Mouse (Mus musculus): ENCODE data around the gene Tmem101. TPM values are rescaled to one million over a fixed set of nuclear protein-coding genes. Genes with fewer than 3 reads are reported as not detected.
"Not testable (repeated sequence)": the region's sequence is repeated elsewhere in the genome, so short reads cannot be mapped to it uniquely, and the experiment has no call there.

The Tmem101 gene
- polyA plus RNA-seq (2017; shearing (Covaris generic)) = 10 to 100 TPM; 11.9 to 15.3 (median 13.9) TPM

- peak; percentile 69 for ATAC-seq
Measured at GRCm38 (mm10) chr11:102156039-102156785, at the start of gene Tmem101. Gene Tmem101 (minus strand): TSS chr11:102156404.

- ATAC-seq = no peak
Measured at GRCm38 (mm10) chr11:102201408-102201821, 45.2 kb upstream of the Tmem101 start.

- no peak for ATAC-seq
Measured at GRCm38 (mm10) chr11:102199856-102200255, 43.7 kb upstream of the Tmem101 start.

GRCm38 (mm10) chr11:102198245-102198644 is 42.0 kb upstream of the Tmem101 start:
- no peak for ATAC-seq

DNA sequence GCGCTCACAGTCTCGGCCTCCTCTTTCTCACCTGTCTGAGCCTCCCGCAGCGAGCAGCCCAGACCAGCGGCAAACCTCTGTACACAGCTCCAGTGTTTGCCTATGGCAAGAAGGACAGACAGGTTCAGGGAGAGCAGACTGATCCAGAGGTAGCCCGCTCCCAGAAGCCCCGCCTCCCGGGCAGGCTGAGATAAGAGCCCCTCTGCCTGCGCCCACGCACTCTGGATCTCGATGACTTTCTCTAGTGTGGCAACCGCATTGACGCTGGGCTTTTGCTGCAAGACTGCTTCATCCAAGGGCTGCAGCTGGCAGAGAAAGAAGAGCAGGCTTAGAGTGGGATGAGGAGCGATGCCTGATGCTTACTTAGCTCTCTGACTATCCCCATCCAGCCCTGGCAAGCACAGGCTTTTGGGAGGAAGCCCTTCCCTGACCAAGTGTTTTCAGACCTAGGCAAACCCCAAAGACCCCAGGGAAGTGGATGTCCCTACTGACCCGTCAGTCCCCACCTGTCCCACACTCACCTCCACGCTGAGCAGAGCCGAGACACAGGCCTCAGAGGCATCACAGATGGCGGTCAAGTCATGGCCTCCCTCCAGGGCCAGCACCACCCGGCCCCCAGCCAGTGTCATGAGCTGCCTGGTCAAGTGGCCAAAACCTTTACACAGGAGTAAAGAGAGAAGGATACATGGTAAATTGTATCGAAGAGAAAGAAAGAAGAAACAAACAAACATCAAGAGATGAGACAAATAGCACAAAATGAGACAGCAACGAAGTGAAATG is 40.0 kb upstream of the Tmem101 start:
- no peak for ATAC-seq

- no peak for ATAC-seq
Measured at GRCm38 (mm10) chr11:102193657-102194440, 37.6 kb upstream of the Tmem101 start.

DNA sequence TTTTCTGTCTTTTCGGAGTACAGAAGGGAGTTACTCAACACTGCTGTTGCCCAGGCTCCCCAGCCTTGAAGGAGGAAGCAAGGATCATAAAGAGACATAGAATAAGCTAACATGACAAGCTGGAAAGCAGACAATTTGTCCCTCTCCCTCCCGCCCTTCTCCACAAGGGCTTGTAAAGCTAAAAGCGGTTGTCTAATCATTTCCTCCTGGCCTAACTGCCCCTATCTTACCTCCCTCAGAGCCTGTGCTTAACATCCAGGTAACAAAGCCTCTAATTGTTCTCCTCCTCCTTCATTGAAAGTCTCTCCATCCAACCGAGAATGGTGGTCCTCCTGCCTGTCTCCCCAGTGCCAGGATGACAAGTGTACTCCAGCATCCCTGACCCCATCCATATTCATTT is 34.6 kb upstream of the Tmem101 start:
- no peak for ATAC-seq

GRCm38 (mm10) chr11:102189461-102190436 is 33.5 kb upstream of the Tmem101 start, which contains the start of gene G6pc3:
Gene G6pc3 (plus strand): TSS chr11:102189620.
- ATAC-seq = peak; percentile 66

DNA sequence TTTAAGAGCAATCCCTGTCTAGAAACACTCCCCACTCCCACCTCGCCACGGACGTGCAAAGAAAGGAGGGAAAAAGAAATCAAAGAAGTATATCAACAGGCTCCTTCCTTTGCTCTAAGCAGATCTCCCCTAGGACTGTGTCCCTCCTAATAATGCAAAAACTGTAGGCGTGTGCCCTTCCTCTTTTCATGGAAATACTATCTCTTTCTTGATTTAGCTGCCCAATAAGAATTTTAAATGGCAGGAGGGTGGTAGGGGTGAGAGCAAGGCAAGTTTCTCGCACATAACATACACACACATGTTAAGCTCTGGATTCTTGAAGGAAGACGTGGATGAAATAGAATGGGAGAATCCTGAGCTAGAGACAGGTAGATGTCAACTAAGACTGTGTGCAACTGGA is 32.8 kb upstream of the Tmem101 start:
- no peak for ATAC-seq

DNA sequence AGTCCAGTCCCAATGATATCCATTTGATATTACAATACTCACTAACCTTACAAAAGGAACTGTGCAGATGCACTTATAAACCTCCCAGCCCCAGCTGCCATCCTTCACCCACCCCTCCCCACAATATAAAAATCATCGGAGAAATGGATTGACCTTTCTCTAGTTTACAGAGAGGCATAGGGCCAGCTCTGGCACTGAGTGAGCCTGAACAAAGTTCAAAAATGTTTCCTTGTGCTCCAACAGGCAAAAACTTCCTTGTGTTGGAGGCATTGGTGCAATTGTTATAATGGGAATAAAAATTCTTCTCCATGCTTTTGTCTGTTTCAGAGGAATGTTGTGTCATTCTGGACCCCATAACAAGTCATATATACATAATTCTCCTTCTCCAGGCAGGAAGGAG is 30.0 kb upstream of the Tmem101 start:
- ATAC-seq = no peak

GRCm38 (mm10) chr11:102185677-102186076 is 29.5 kb upstream of the Tmem101 start:
- ATAC-seq = no peak

DNA sequence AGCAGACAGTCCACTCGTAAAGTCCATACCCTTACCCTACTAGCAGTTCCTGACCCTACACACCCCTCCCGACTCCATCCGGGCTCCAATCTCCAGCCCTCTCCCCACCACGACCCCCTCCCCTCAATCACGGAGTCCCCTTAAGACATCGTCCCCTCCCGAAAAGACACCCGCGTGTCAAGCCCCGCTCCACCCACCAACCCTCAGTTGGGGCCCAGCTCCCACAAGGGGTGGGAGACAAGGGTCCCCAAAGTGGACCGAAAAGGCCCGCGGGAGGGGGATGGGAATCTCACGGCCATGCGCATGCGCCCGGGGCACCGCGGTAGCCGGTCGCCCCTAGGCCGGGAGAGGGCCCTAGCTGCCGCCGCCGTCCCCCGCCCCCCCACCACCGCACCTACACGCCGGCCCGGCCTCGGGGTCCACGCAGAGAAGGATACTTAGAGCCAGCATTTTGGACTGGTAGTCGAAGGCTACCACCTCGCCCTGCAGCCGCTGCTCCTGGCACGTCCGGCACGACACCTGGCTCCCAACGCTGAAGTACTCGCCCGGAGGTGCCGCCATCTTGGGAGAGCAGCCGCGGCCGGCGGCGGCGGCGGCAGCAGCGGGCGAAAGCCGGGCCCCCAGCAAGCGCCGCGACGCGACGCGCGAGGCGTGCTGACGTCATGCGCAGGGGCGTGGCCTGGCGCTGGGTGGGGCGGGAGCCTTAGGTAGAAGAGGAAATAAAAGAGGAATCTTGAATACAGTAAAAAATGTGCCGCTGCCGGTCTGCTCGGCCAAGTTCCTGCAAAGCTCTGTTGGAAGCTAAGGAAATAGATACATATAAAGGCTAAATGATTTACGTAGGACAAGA is 28.7 kb upstream of the Tmem101 start, which contains the start of gene Lsm12:
Gene Lsm12, minus strand, starts transcription at position 651 of the 850 bp plus-strand sequence.
- peak; percentile 86 for ATAC-seq

DNA sequence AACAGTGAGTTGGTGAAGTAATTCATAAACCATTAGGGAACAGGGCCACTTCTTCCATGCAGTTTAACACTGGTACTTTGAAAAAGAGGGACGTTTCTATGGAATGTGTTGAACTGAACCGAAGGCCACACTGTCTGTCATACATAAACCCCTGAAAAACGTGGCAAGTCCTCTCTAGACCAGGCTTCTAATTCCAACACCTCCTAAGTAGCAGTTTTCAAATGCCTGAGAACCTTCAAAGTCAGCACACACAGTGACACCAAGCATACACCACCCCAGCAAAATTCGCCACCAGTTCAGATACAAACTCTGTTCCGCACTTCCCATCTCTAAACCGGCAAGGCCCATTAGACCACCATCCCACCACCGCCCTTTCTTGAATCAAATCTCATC is 28.0 kb upstream of the Tmem101 start:
- ATAC-seq = no peak

- no peak for ATAC-seq
Measured at GRCm38 (mm10) chr11:102179836-102180235, 23.6 kb upstream of the Tmem101 start.

GRCm38 (mm10) chr11:102168689-102169088 is 12.5 kb upstream of the Tmem101 start:
- no peak for ATAC-seq

- no peak for ATAC-seq
Measured at GRCm38 (mm10) chr11:102167539-102167938, 11.3 kb upstream of the Tmem101 start.

DNA sequence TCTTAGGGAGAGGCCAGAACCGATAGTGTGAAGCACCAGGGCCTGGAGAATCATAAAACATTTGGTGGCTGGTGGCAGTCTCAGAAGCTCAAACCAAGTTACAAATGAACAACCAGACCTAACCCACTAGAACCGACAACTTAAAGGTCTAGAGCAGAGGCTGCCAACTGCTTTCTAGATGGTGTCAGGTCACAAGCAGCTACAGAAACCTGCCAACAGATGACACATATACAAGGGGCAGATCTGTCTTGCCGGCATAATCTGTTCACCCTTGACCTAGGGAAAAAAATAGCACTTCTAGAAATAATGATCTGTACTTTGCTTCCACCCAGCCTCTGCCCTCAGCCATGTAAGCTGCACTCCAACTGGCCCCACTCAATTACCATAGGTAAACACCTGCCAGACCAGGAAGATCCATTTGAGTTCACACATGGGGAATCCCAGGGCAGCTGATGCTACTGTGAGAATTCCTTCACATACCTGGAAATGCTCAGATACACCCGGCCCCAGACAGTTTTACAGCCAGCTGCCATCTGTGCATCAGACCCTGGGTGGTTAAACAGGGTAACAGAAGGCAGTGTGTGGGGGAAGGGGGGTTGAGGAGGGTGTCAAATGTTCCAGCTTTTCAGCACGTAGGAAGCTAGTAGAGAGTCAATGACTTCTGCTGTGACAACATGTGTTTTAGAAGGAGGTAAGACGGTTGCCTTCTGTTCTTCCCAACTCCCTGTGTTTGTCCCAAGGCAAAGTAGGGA is 9.9 kb upstream of the Tmem101 start:
- ATAC-seq = no peak

- no peak for ATAC-seq
Measured at GRCm38 (mm10) chr11:102159781-102160180, 3.6 kb upstream of the Tmem101 start.

GRCm38 (mm10) chr11:102158024-102158423 is 1.8 kb upstream of the Tmem101 start:
- not testable (repeated sequence) for ATAC-seq

DNA sequence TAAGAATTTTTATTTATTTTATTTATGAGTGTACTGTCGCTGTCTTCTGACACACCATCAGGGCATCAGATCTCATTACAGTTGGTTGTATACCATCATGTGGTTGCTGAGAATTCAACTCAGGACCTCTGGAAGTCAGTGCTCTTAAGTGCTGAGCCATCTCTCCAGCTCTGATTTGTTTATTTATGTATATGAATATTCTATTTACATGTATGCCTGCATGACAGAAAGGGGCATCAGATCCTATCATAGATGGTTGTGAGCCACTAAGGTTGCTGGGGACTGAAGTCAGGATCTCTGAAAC is 534 bp upstream of the Tmem101 start:
- ATAC-seq = no peak
